Mouse (Mus musculus) cerebellum, adult 2 months (tissue): ENCODE data around the gene Tfrc.

Experiments
- CTCF ChIP-seq: fragments of 200-500 bp; IDR thresholded peaks from 2 replicates; pipeline ENCODE4 v1.5.1; 2011; ENCODE audit warnings: low read depth, mild to moderate bottlenecking, control low read depth, low read length, moderate library complexity, borderline replicate concordance; ENCODE audit not compliant: insufficient read depth
- POLR2A ChIP-seq: fragments of 200-500 bp; IDR thresholded peaks from 2 replicates; pipeline ENCODE4 v1.6.1; 2011; ENCODE audit warnings: low read length, control low read depth, borderline replicate concordance; ENCODE audit not compliant: insufficient read depth

- TF ChIP-seq POLR2A (no peak), CTCF (no peak)
These were observed 61.8 kb downstream of the Tfrc start for GRCm38 (mm10) chr16:32670354-32671124.
